Mouse (Mus musculus) monocyte, adult 59 days (primary cell): ENCODE data around the gene Gm13084. TPM values are rescaled to one million over a fixed set of nuclear protein-coding genes. Genes with fewer than 3 reads are reported as not detected.

Source experiments
- total RNA-seq, 2 experiments: library from RNA; stranded (reverse); gene quantifications; one replicate each; pipeline ENCODE4 v1.2.4; 2023

Gm13084 gene
- not detected for total RNA-seq

GRCm38 (mm10) chr4:143815993-143816392, at the start of gene Gm13084:
Gm13084 (minus strand) TSS chr4:143816093.

GRCm38 (mm10) chr4:143846197-143846596, 30.3 kb upstream of the Gm13084 start, which contains the start of gene Gm13103:
Gm13103 (plus strand) TSS chr4:143846497.

GRCm38 (mm10) chr4:143789052-143789451, 26.8 kb downstream of the Gm13084 start, which contains the start of gene Gm13023:
Gm13023 (plus strand) TSS chr4:143789352.

Other genes starting within 250 kb of the Gm13084 start
- gene Gm13083, start 201.1 kb downstream of the Gm13084 start, total RNA-seq, result not detected
- not detected for gene Gm13088, start 158.8 kb downstream of the Gm13084 start, total RNA-seq
- gene Gm13089, start 113.4 kb downstream of the Gm13084 start, total RNA-seq, result not detected
- gene Gm13078, start 96.6 kb downstream of the Gm13084 start, total RNA-seq, result not detected
- gene Gm13023, start 26.7 kb downstream of the Gm13084 start, total RNA-seq, result not detected
- gene Gm13103, start 30.4 kb upstream of the Gm13084 start, total RNA-seq, result not detected
- gene Pramef6, start 84.3 kb upstream of the Gm13084 start, total RNA-seq, result not detected
- gene Pramef25, start 134.9 kb upstream of the Gm13084 start, total RNA-seq, result not detected
- gene Gm13101, start 150.9 kb upstream of the Gm13084 start, total RNA-seq, result not detected
- not detected for gene Pramef17, start 178.3 kb upstream of the Gm13084 start, total RNA-seq
- not detected for gene Pramel4, start 243.0 kb upstream of the Gm13084 start, total RNA-seq